Mouse (Mus musculus): ENCODE results near the gene Kif21b. TPM values are rescaled to one million over a fixed set of nuclear protein-coding genes. Genes with fewer than 3 reads are reported as not detected.

Gene Kif21b
- polyA plus RNA-seq, 1 experiment from 2014 or later = 1.1 TPM

- ATAC-seq (peak; percentile 24), DNase-seq (no peak)
- Histone ChIP-seq H3K4me3 (ENCODE audit: low read depth, low read length) (no peak overlapping the region), H3K4me2 (ENCODE audit: low read depth, low read length) (0 out of 2 replicates have a peak overlapping the region, but pooled peaks have one; percentile 18), H3K27me3 (ENCODE audit: insufficient read depth, low read length) (no peaks in the 10 kb centered on the region), H3K9ac (replicated peaks) (no peak overlapping the region), H3K9me3 (ENCODE audit: low read length) (no peaks in the 10 kb centered on the region), H3K27ac (ENCODE audit: low read depth) (no peak overlapping the region), H3K36me3 (replicated peaks; ENCODE audit: insufficient read depth, low read length) (peaks cover 6% of the 10 kb centered on the region; the same call in 1 of the 2 replicates), H3K4me1 (ENCODE audit: insufficient read depth) (peaks cover 10% of the 10 kb centered on the region; the same call in 1 of the 2 replicates)
- 42% methylated on average over 6 of the region's 6 CpGs for WGBS (ENCODE audit: insufficient replicate concordance)
- TF ChIP-seq EP300 (IDR thresholded peaks at IDR 0.05; ENCODE audit: low read depth) (no peak), CTCF (IDR thresholded peaks at IDR 0.05; ENCODE audit: low read depth) (no peak)
Measured at GRCm38 (mm10) chr1:136178741-136179140, 47.6 kb downstream of the Kif21b start.

- H3K27me3 ChIP-seq (ENCODE audit: insufficient read depth, low read length) = no peaks in the 10 kb centered on the region
- H3K27ac ChIP-seq (ENCODE audit: low read depth) = no peak overlapping the region
- peaks cover 7% of the 10 kb centered on the region; the same call in 1 of the 2 replicates for H3K4me1 ChIP-seq (ENCODE audit: insufficient read depth)
- ATAC-seq (peak; percentile 88), DNase-seq (no peak)
- H3K9ac ChIP-seq (replicated peaks) = no peak overlapping the region
- H3K4me2 ChIP-seq (ENCODE audit: low read depth, low read length) = no peak overlapping the region
- H3K36me3 ChIP-seq (replicated peaks; ENCODE audit: insufficient read depth, low read length) = peaks cover 6% of the 10 kb centered on the region; the same call in 1 of the 2 replicates
- TF ChIP-seq EP300 (IDR thresholded peaks at IDR 0.05; ENCODE audit: low read depth) (peak; percentile 91), CTCF (IDR thresholded peaks at IDR 0.05; ENCODE audit: low read depth) (no peak)
- H3K4me3 ChIP-seq (ENCODE audit: low read depth, low read length) = no peak overlapping the region
- no peaks in the 10 kb centered on the region for H3K9me3 ChIP-seq (ENCODE audit: low read length)
- 36% methylated on average over 2 of the region's 2 CpGs for WGBS (ENCODE audit: insufficient replicate concordance)
Measured at GRCm38 (mm10) chr1:136179511-136180001, 48.4 kb downstream of the Kif21b start.

- H3K4me3 ChIP-seq (ENCODE audit: low read depth, low read length) = no peak overlapping the region
- no peak overlapping the region for H3K9ac ChIP-seq (replicated peaks)
- WGBS (ENCODE audit: insufficient replicate concordance) = 85% methylated on average over 5 of the region's 5 CpGs
- no peaks in the 10 kb centered on the region for H3K36me3 ChIP-seq (replicated peaks; ENCODE audit: insufficient read depth, low read length)
- no peaks in the 10 kb centered on the region for H3K9me3 ChIP-seq (ENCODE audit: low read length)
- no peaks in the 10 kb centered on the region for H3K27me3 ChIP-seq (ENCODE audit: insufficient read depth, low read length)
- no peak for DNase-seq
- H3K4me2 ChIP-seq (ENCODE audit: low read depth, low read length) = no peak overlapping the region
- H3K27ac ChIP-seq (ENCODE audit: low read depth) = no peak overlapping the region
- no peak for ATAC-seq
- H3K4me1 ChIP-seq (ENCODE audit: insufficient read depth) = no peaks in the 10 kb centered on the region
- TF ChIP-seq CTCF (IDR thresholded peaks at IDR 0.05; ENCODE audit: low read depth) = no peak
- TF ChIP-seq EP300 (IDR thresholded peaks at IDR 0.05; ENCODE audit: low read depth) = no peak
Measured at GRCm38 (mm10) chr1:136190033-136190432, 58.8 kb downstream of the Kif21b start.

GRCm38 (mm10) chr1:136212803-136213202, 81.6 kb downstream of the Kif21b start, which contains the start of gene Mroh3:
TSS of gene Mroh3 (minus strand) at chr1:136212828.
- DNase-seq (no peak), ATAC-seq (no peak)
- no peaks in the 10 kb centered on the region for H3K4me1 ChIP-seq (ENCODE audit: insufficient read depth)
- no peaks in the 10 kb centered on the region for H3K36me3 ChIP-seq (replicated peaks; ENCODE audit: insufficient read depth, low read length)
- H3K9ac ChIP-seq (replicated peaks) = no peak within 1 kb of the TSS
- no peaks in the 10 kb centered on the region for H3K9me3 ChIP-seq (ENCODE audit: low read length)
- H3K27me3 ChIP-seq (ENCODE audit: insufficient read depth, low read length) = no peaks in the 10 kb centered on the region
- no peak within 1 kb of the TSS for H3K4me2 ChIP-seq (ENCODE audit: low read depth, low read length)
- TF ChIP-seq CTCF (IDR thresholded peaks at IDR 0.05; ENCODE audit: low read depth) = peak; percentile 72
- no peak for TF ChIP-seq EP300 (IDR thresholded peaks at IDR 0.05; ENCODE audit: low read depth)
- WGBS (ENCODE audit: insufficient replicate concordance) = 45% methylated on average over 3 of the region's 3 CpGs
- no peak within 1 kb of the TSS for H3K4me3 ChIP-seq (ENCODE audit: low read depth, low read length)
- H3K27ac ChIP-seq (ENCODE audit: low read depth) = no peak within 1 kb of the TSS

GRCm38 (mm10) chr1:136214304-136214703, 83.1 kb downstream of the Kif21b start:
- Histone ChIP-seq H3K4me3 (ENCODE audit: low read depth, low read length) (no peak overlapping the region), H3K9me3 (ENCODE audit: low read length) (no peaks in the 10 kb centered on the region), H3K4me2 (ENCODE audit: low read depth, low read length) (no peak overlapping the region), H3K27ac (ENCODE audit: low read depth) (no peak overlapping the region), H3K9ac (replicated peaks) (no peak overlapping the region), H3K36me3 (replicated peaks; ENCODE audit: insufficient read depth, low read length) (no peaks in the 10 kb centered on the region), H3K4me1 (ENCODE audit: insufficient read depth) (no peaks in the 10 kb centered on the region), H3K27me3 (ENCODE audit: insufficient read depth, low read length) (no peaks in the 10 kb centered on the region)
- ATAC-seq (no peak), DNase-seq (no peak)
- TF ChIP-seq EP300 (IDR thresholded peaks at IDR 0.05; ENCODE audit: low read depth) (no peak), CTCF (IDR thresholded peaks at IDR 0.05; ENCODE audit: low read depth) (no peak)
- 68% methylated on average over 15 of the region's 15 CpGs for WGBS (ENCODE audit: insufficient replicate concordance)

- WGBS (ENCODE audit: insufficient replicate concordance) = 72% methylated on average over 10 of the region's 10 CpGs
- 0 out of 2 replicates have a peak, but pooled peaks cover 2% of the 10 kb centered on the region for H3K27me3 ChIP-seq (ENCODE audit: insufficient read depth, low read length)
- no peak overlapping the region for H3K4me2 ChIP-seq (ENCODE audit: low read depth, low read length)
- H3K36me3 ChIP-seq (replicated peaks; ENCODE audit: insufficient read depth, low read length) = no peaks in the 10 kb centered on the region
- H3K27ac ChIP-seq (ENCODE audit: low read depth) = no peak overlapping the region
- no peak overlapping the region for H3K9ac ChIP-seq (replicated peaks)
- ATAC-seq = no peak
- DNase-seq = no peak
- no peaks in the 10 kb centered on the region for H3K9me3 ChIP-seq (ENCODE audit: low read length)
- TF ChIP-seq EP300 (IDR thresholded peaks at IDR 0.05; ENCODE audit: low read depth) (no peak), CTCF (IDR thresholded peaks at IDR 0.05; ENCODE audit: low read depth) (no peak)
- no peak overlapping the region for H3K4me3 ChIP-seq (ENCODE audit: low read depth, low read length)
- no peaks in the 10 kb centered on the region for H3K4me1 ChIP-seq (ENCODE audit: insufficient read depth)
Measured at GRCm38 (mm10) chr1:136220037-136220871, 89.1 kb downstream of the Kif21b start.
